ENCODE assay signal across 8 mouse cellular contexts in the genomic region with DNA sequence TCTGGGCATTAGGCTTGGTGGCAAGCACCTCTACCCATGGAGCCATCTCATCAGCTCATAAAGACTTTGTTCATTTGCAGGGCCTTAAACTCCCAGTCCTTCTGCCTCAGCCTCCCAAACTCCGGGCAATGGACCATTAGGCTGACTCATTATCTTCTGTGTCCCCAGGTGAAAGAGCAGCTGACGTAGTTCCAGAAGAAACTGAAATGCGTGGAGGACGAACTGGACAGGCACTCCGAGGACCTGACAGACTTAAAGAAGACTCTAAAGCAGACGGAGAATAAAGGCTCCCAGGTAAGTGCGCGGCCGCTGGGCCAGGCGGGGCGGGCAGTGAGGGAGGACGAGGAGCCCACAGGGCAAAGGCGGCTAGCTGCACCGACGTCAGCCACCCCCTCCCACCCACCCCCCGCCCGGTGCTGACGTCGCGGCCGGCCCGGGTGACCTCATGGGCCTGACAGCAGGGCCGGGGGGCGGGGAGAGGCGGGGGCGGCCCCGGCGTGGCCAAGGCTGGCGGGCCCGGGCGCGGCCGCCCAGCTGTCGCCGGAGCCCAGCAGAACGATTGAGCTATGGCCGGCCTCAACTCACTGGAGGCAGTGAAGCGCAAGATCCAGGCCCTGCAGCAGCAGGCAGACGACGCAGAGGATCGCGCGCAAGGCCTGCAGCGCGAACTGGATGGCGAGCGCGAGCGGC. TPM values are rescaled to one million over a fixed set of nuclear protein-coding genes. Genes with fewer than 3 reads are reported as not detected.
DNase-seq lines count a peak whose midpoint lies in the region; ATAC-seq lines count a peak whose summit lies in the region.

Tpm4 (plus strand) TSS at position 220 of the 690 bp plus-strand sequence.

- H3K27ac ChIP-seq in hindbrain, embryonic 13.5 days: peak within 1 kb of the TSS; percentile 91

- peaks cover 14% of the 10 kb centered on the region for H3K36me3 ChIP-seq in hindbrain, embryonic 13.5 days

- peak within 1 kb of the TSS; percentile 69 for H3K4me3 ChIP-seq in hindbrain, embryonic 13.5 days

- peak; percentile 82 for ATAC-seq in hindbrain, embryonic 13.5 days (ENCODE audit: low FRiP score)

- H3K4me2 ChIP-seq in hindbrain, embryonic 13.5 days: peak within 1 kb of the TSS; percentile 91

- no peaks in the 10 kb centered on the region for H3K27me3 ChIP-seq in hindbrain, embryonic 13.5 days

- under 1% methylated on average over 45 of the region's 49 CpGs for WGBS in hindbrain, embryonic 13.5 days

- H3K9me3 ChIP-seq in hindbrain, embryonic 13.5 days: no peaks in the 10 kb centered on the region

- H3K4me1 ChIP-seq in hindbrain, embryonic 13.5 days (replicated peaks): peaks cover 25% of the 10 kb centered on the region

- peak; percentile 91 for DNase-seq in NIH3T3 (ENCODE audit: low read depth)
- DNase-seq in cerebellum, adult 9-11 months: peak; percentile 70
- DNase-seq in gastrocnemius, adult 18-20 months (ENCODE audit: low spot score): peak; percentile 44
- peak; percentile 37 to 40 for DNase-seq in layer of hippocampus, postnatal 25 days (ENCODE audit: extremely low spot score in 1 of 2, low spot score in 1 of 2)
- DNase-seq in lung, postnatal 25 days (ENCODE audit: low spot score): peak; percentile 68
- DNase-seq in ovary, postnatal 14 days (ENCODE audit: low spot score): peak; percentile 58
- DNase-seq in thymus, postnatal 36 days: peak; percentile 59 to 64

- H3K9ac ChIP-seq in hindbrain, embryonic 13.5 days: peak within 1 kb of the TSS; percentile 89

RNA-seq across cellular contexts. Expression of gene Tpm4, which starts in this region (rescaled TPM):
- total RNA-seq in gastrocnemius, adult 18-20 months (2021): 10 to 100 TPM; 23.8 to 42.5 TPM
- 221 and 233 TPM in 2 replicates for polyA plus RNA-seq in hindbrain, embryonic 13.5 days (2015; fragmentation: Nextera tagmentation; extraction: Ambion mirVana)
- total RNA-seq in layer of hippocampus, postnatal 25 days (2021): 10 to 100 TPM; 26.2 to 27.5 TPM

Comparison
In these comparisons a context has a peak if more than half of its experiments do, and no peak if none do; other contexts are left out.
1. Peak in every context shown above with its lines: DNase-seq, ATAC-seq, H3K4me3 ChIP-seq and H3K27ac ChIP-seq.
2. DNase-seq: peak in every context shown above with its lines; median percentile 91 in NIH3T3; 70 in cerebellum, adult 9-11 months; 68 in lung, postnatal 25 days; 62 in thymus, postnatal 36 days; 58 in ovary, postnatal 14 days; 44 in gastrocnemius, adult 18-20 months; 38 in layer of hippocampus, postnatal 25 days.